Mouse (Mus musculus): ENCODE results near the gene Hnrnph1. TPM values are rescaled to one million over a fixed set of nuclear protein-coding genes. Genes with fewer than 3 reads are reported as not detected.

The Hnrnph1 gene
- polyA plus RNA-seq, 1 experiment = 11.5 TPM

GRCm38 (mm10) chr11:50364548-50364947, 12.2 kb upstream of the Hnrnph1 start:
- TF ChIP-seq CTCF (IDR thresholded peaks at IDR 0.05; ENCODE audit: extremely low read depth, insufficient read length, insufficient replicate concordance, low read depth, low read length) (peak; percentile 57; the same call in 1 of the 2 replicates), POLR2A (IDR thresholded peaks at IDR 0.05; ENCODE audit: low read depth, low read length) (no peak)
- Histone ChIP-seq H3K4me3 (ENCODE audit: low read depth, low read length) (no peak overlapping the region), H3K4me1 (ENCODE audit: control insufficient read depth, insufficient read depth, insufficient read length, low read length) (no peaks in the 10 kb centered on the region), H3K36me3 (ENCODE audit: control insufficient read depth, insufficient read depth, low read length) (no peaks in the 10 kb centered on the region), H3K27me3 (ENCODE audit: control insufficient read depth, insufficient read depth, low read length) (no peaks in the 10 kb centered on the region), H3K27ac (ENCODE audit: insufficient read depth, low read depth, low read length) (no peak overlapping the region)
- WGBS = under 1% methylated on average over 4 of the region's 4 CpGs

- no peak overlapping the region for H3K27ac ChIP-seq (ENCODE audit: insufficient read depth, low read depth, low read length)
- no peaks in the 10 kb centered on the region for H3K27me3 ChIP-seq (ENCODE audit: control insufficient read depth, insufficient read depth, low read length)
- TF ChIP-seq CTCF (IDR thresholded peaks at IDR 0.05; ENCODE audit: extremely low read depth, insufficient read length, insufficient replicate concordance, low read depth, low read length) (no peak), POLR2A (IDR thresholded peaks at IDR 0.05; ENCODE audit: low read depth, low read length) (no peak)
- H3K4me1 ChIP-seq (ENCODE audit: control insufficient read depth, insufficient read depth, insufficient read length, low read length) = no peaks in the 10 kb centered on the region
- H3K36me3 ChIP-seq (ENCODE audit: control insufficient read depth, insufficient read depth, low read length) = no peaks in the 10 kb centered on the region
- H3K4me3 ChIP-seq (ENCODE audit: low read depth, low read length) = no peak overlapping the region
Measured at GRCm38 (mm10) chr11:50365322-50365721, 11.5 kb upstream of the Hnrnph1 start.

GRCm38 (mm10) chr11:50367531-50367930, 9.3 kb upstream of the Hnrnph1 start:
- Histone ChIP-seq H3K4me1 (ENCODE audit: control insufficient read depth, insufficient read depth, insufficient read length, low read length) (0 out of 2 replicates have a peak, but pooled peaks cover 2% of the 10 kb centered on the region), H3K36me3 (ENCODE audit: control insufficient read depth, insufficient read depth, low read length) (no peaks in the 10 kb centered on the region), H3K27ac (ENCODE audit: insufficient read depth, low read depth, low read length) (no peak overlapping the region), H3K4me3 (ENCODE audit: low read depth, low read length) (no peak overlapping the region), H3K27me3 (ENCODE audit: control insufficient read depth, insufficient read depth, low read length) (no peaks in the 10 kb centered on the region)
- no peak for TF ChIP-seq POLR2A (IDR thresholded peaks at IDR 0.05; ENCODE audit: low read depth, low read length)
- TF ChIP-seq CTCF (IDR thresholded peaks at IDR 0.05; ENCODE audit: extremely low read depth, insufficient read length, insufficient replicate concordance, low read depth, low read length) = no peak
- 87% methylated on average over 9 of the region's 9 CpGs for WGBS

GRCm38 (mm10) chr11:50369360-50369911, 7.4 kb upstream of the Hnrnph1 start:
- Histone ChIP-seq H3K4me1 (ENCODE audit: control insufficient read depth, insufficient read depth, insufficient read length, low read length) (0 out of 2 replicates have a peak, but pooled peaks cover 2% of the 10 kb centered on the region), H3K27ac (ENCODE audit: insufficient read depth, low read depth, low read length) (no peak overlapping the region), H3K36me3 (ENCODE audit: control insufficient read depth, insufficient read depth, low read length) (no peaks in the 10 kb centered on the region), H3K27me3 (ENCODE audit: control insufficient read depth, insufficient read depth, low read length) (no peaks in the 10 kb centered on the region), H3K4me3 (ENCODE audit: low read depth, low read length) (no peak overlapping the region)
- TF ChIP-seq POLR2A (IDR thresholded peaks at IDR 0.05; ENCODE audit: low read depth, low read length) = no peak
- no peak for TF ChIP-seq CTCF (IDR thresholded peaks at IDR 0.05; ENCODE audit: extremely low read depth, insufficient read length, insufficient replicate concordance, low read depth, low read length)
- 79% methylated on average over 5 of the region's 5 CpGs for WGBS

GRCm38 (mm10) chr11:50370969-50371368, 5.8 kb upstream of the Hnrnph1 start:
- Histone ChIP-seq H3K36me3 (ENCODE audit: control insufficient read depth, insufficient read depth, low read length) (no peaks in the 10 kb centered on the region), H3K27ac (ENCODE audit: insufficient read depth, low read depth, low read length) (no peak overlapping the region), H3K4me1 (ENCODE audit: control insufficient read depth, insufficient read depth, insufficient read length, low read length) (0 out of 2 replicates have a peak, but pooled peaks cover 2% of the 10 kb centered on the region), H3K27me3 (ENCODE audit: control insufficient read depth, insufficient read depth, low read length) (no peaks in the 10 kb centered on the region), H3K4me3 (ENCODE audit: low read depth, low read length) (no peak overlapping the region)
- WGBS = 55% methylated on average over 4 of the region's 4 CpGs
- no peak for TF ChIP-seq POLR2A (IDR thresholded peaks at IDR 0.05; ENCODE audit: low read depth, low read length)
- no peak for TF ChIP-seq CTCF (IDR thresholded peaks at IDR 0.05; ENCODE audit: extremely low read depth, insufficient read length, insufficient replicate concordance, low read depth, low read length)

GRCm38 (mm10) chr11:50371399-50371841, 5.4 kb upstream of the Hnrnph1 start:
- TF ChIP-seq CTCF (IDR thresholded peaks at IDR 0.05; ENCODE audit: extremely low read depth, insufficient read length, insufficient replicate concordance, low read depth, low read length) (peak; percentile 69; the same call in 1 of the 2 replicates), POLR2A (IDR thresholded peaks at IDR 0.05; ENCODE audit: low read depth, low read length) (no peak)
- H3K4me3 ChIP-seq (ENCODE audit: low read depth, low read length) = peak overlapping the region; percentile 58
- no peaks in the 10 kb centered on the region for H3K36me3 ChIP-seq (ENCODE audit: control insufficient read depth, insufficient read depth, low read length)
- no peak overlapping the region for H3K27ac ChIP-seq (ENCODE audit: insufficient read depth, low read depth, low read length)
- no peaks in the 10 kb centered on the region for H3K27me3 ChIP-seq (ENCODE audit: control insufficient read depth, insufficient read depth, low read length)
- 5% methylated on average over 18 of the region's 18 CpGs for WGBS
- H3K4me1 ChIP-seq (ENCODE audit: control insufficient read depth, insufficient read depth, insufficient read length, low read length) = 0 out of 2 replicates have a peak, but pooled peaks cover 2% of the 10 kb centered on the region

GRCm38 (mm10) chr11:50371911-50372310, 4.9 kb upstream of the Hnrnph1 start:
- Histone ChIP-seq H3K27me3 (ENCODE audit: control insufficient read depth, insufficient read depth, low read length) (no peaks in the 10 kb centered on the region), H3K4me1 (ENCODE audit: control insufficient read depth, insufficient read depth, insufficient read length, low read length) (0 out of 2 replicates have a peak, but pooled peaks cover 2% of the 10 kb centered on the region), H3K4me3 (ENCODE audit: low read depth, low read length) (no peak overlapping the region), H3K27ac (ENCODE audit: insufficient read depth, low read depth, low read length) (no peak overlapping the region), H3K36me3 (ENCODE audit: control insufficient read depth, insufficient read depth, low read length) (no peaks in the 10 kb centered on the region)
- 98% methylated on average over 1 of the region's 1 CpGs for WGBS
- TF ChIP-seq POLR2A (IDR thresholded peaks at IDR 0.05; ENCODE audit: low read depth, low read length) (no peak), CTCF (IDR thresholded peaks at IDR 0.05; ENCODE audit: extremely low read depth, insufficient read length, insufficient replicate concordance, low read depth, low read length) (no peak)

Data from small intestine, adult 2 months (tissue).